In genomic region chr10:82240742-82241400, GRCm38 (mm10) we compare ENCODE assay signal across 8 mouse cellular contexts. TPM values are rescaled to one million over a fixed set of nuclear protein-coding genes. Genes with fewer than 3 reads are reported as not detected.
DNase-seq lines count a peak whose midpoint lies in the region; ATAC-seq and TF ChIP-seq lines count a peak whose summit lies in the region.

Gene Zfp938 (minus strand): TSS chr10:82241280.

- TF ChIP-seq CTCF in ES-Bruce4 (IDR thresholded peaks at IDR 0.05; ENCODE audit: low read depth, low read length), result no peak

- H3K4me2 ChIP-seq in forebrain, embryonic 16.5 days (ENCODE audit: low read length), result peak within 1 kb of the TSS; percentile 69
- peak within 1 kb of the TSS; percentile 58 for H3K4me2 ChIP-seq in neural tube, embryonic 14.5 days (ENCODE audit: low read depth, low read length)

- H3K36me3 ChIP-seq in ES-Bruce4 (ENCODE audit: control insufficient read depth, insufficient read depth, low read length, poor library complexity, severe bottlenecking), result no peaks in the 10 kb centered on the region
- H3K36me3 ChIP-seq in forebrain, embryonic 16.5 days (ENCODE audit: control insufficient read depth, insufficient read depth), result peaks cover 2% of the 10 kb centered on the region; the same call in 1 of the 2 replicates
- H3K36me3 ChIP-seq in neural tube, embryonic 14.5 days (ENCODE audit: control insufficient read depth, insufficient read depth, low read length), result no peaks in the 10 kb centered on the region

- TF ChIP-seq EP300 in ES-Bruce4 (IDR thresholded peaks at IDR 0.05; ENCODE audit: insufficient read depth, low read depth, low read length), result 0 out of 2 replicates have a peak, but pooled peaks have one; percentile 13

- no peaks in the 10 kb centered on the region for H3K9me3 ChIP-seq in ES-Bruce4 (replicated peaks; ENCODE audit: control insufficient read depth, insufficient read depth, low read length, poor library complexity, severe bottlenecking)
- peaks cover 17% of the 10 kb centered on the region; the same call in 1 of the 2 replicates for H3K9me3 ChIP-seq in forebrain, embryonic 16.5 days (ENCODE audit: control insufficient read depth, low read length)
- H3K9me3 ChIP-seq in neural tube, embryonic 14.5 days (ENCODE audit: control insufficient read depth, low read length), result peaks cover 4% of the 10 kb centered on the region; the same call in 1 of the 2 replicates

- peak within 1 kb of the TSS; percentile 62 for H3K9ac ChIP-seq in ES-Bruce4 (ENCODE audit: low read depth, poor library complexity, severe bottlenecking)
- H3K9ac ChIP-seq in forebrain, embryonic 16.5 days (replicated peaks; ENCODE audit: low read depth, low read length), result peak within 1 kb of the TSS; percentile 82
- peak within 1 kb of the TSS; percentile 63 for H3K9ac ChIP-seq in neural tube, embryonic 14.5 days (replicated peaks; ENCODE audit: low read depth, low read length)

- ATAC-seq in forebrain, embryonic 16.5 days, result peak; percentile 100
- peak; percentile 100 for ATAC-seq in neural tube, embryonic 14.5 days (ENCODE audit: low read depth)

- peak within 1 kb of the TSS; percentile 81 for H3K4me3 ChIP-seq in ES-Bruce4 (ENCODE audit: low read depth, low read length)
- H3K4me3 ChIP-seq in forebrain, embryonic 16.5 days (replicated peaks; ENCODE audit: low read length), result peak within 1 kb of the TSS; percentile 66
- peak within 1 kb of the TSS; percentile 58 for H3K4me3 ChIP-seq in neural tube, embryonic 14.5 days (ENCODE audit: low read depth, low read length)

- H3K4me1 ChIP-seq in ES-Bruce4 (ENCODE audit: control insufficient read depth, insufficient read depth, low read length), result no peaks in the 10 kb centered on the region
- H3K4me1 ChIP-seq in forebrain, embryonic 16.5 days (replicated peaks; ENCODE audit: control insufficient read depth, insufficient read depth, low read length), result peaks cover 9% of the 10 kb centered on the region
- peaks cover 2% of the 10 kb centered on the region; the same call in 1 of the 2 replicates for H3K4me1 ChIP-seq in neural tube, embryonic 14.5 days (ENCODE audit: control insufficient read depth, insufficient read depth, low read length)

- H3K27me3 ChIP-seq in ES-Bruce4 (ENCODE audit: control insufficient read depth, insufficient read depth, low read length, poor library complexity, severe bottlenecking), result no peaks in the 10 kb centered on the region
- no peaks in the 10 kb centered on the region for H3K27me3 ChIP-seq in forebrain, embryonic 16.5 days (replicated peaks; ENCODE audit: control insufficient read depth, insufficient read depth, low read length)
- H3K27me3 ChIP-seq in neural tube, embryonic 14.5 days (ENCODE audit: control insufficient read depth, insufficient read depth, low read length), result no peaks in the 10 kb centered on the region

- peak; percentile 69 for TF ChIP-seq POLR2A in ES-Bruce4 (IDR thresholded peaks at IDR 0.05; ENCODE audit: insufficient read depth, low read length)

- no peak within 1 kb of the TSS for H3K27ac ChIP-seq in ES-Bruce4 (ENCODE audit: insufficient read depth, low read length)
- H3K27ac ChIP-seq in forebrain, embryonic 16.5 days (ENCODE audit: low read length), result peak within 1 kb of the TSS; percentile 84
- H3K27ac ChIP-seq in neural tube, embryonic 14.5 days (ENCODE audit: low read depth, low read length), result peak within 1 kb of the TSS; percentile 58

- intact Hi-C loops in heart, postnatal 36 days (cut with DNase I), result loop anchor here (5.0 kb wide), 1 partner anchor 116 kb away; no protein-coding TSS in a partner anchor

- 1% methylated on average over 27 of the region's 27 CpGs for WGBS in forebrain, embryonic 16.5 days
- WGBS in neural tube, embryonic 14.5 days, result 4% methylated on average over 27 of the region's 27 CpGs

- peak; percentile 82 for DNase-seq in cerebellum, adult 11 months
- peak; percentile 70 to 75 for DNase-seq in heart, postnatal 36 days
- DNase-seq in layer of hippocampus, adult 18-20 months (ENCODE audit: low spot score in 2 of 2), result peak; percentile 76 to 92
- DNase-seq in lung, adult 18-20 months, result peak; percentile 82 to 87
- DNase-seq in testis, postnatal 10 days (ENCODE audit: low spot score), result peak; percentile 73

RNA-seq across cellular contexts. Expression of gene Zfp938, which starts in this region (rescaled TPM):
- 6.1 and 7.3 TPM in 2 replicates for polyA plus RNA-seq in ES-Bruce4 (2011; ENCODE audit: insufficient read depth, insufficient read length, low read depth, missing spikeins)
- 24.2 and 26.6 TPM in 2 replicates for polyA plus RNA-seq in forebrain, embryonic 16.5 days (2015; fragmentation: Nextera tagmentation; extraction: Ambion mirVana)
- 1 to 10 TPM; 4.9 to 5.1 TPM for total RNA-seq in heart, postnatal 36 days (2021)
- total RNA-seq in layer of hippocampus, adult 18-20 months (2021), result 10 to 100 TPM; 20.4 to 22.9 TPM
- polyA plus RNA-seq in neural tube, embryonic 14.5 days (2014; fragmentation: Nextera tagmentation; extraction: Ambion mirVana), result 32.7 and 35.8 TPM in 2 replicates
